Mouse (Mus musculus) c-Kit-negative CD71-positive TER-119-positive erythroid progenitor cells, embryonic 14.5 days (primary cell): ENCODE data around the gene Olfr743.
"Not testable (repeated sequence)": the region's sequence is repeated elsewhere in the genome, so short reads cannot be mapped to it uniquely, and the experiment has no call there.

Source experiments
- DNase-seq: peaks from one replicate; pipeline ENCODE4 v3.0.0-alpha.2; 2013; ENCODE audit warnings: low read depth, low spot score

The Olfr743 gene

GRCm38 (mm10) chr14:50521539-50521938, at the start of gene Olfr743:
TSS of gene Olfr743 (plus strand) at chr14:50521839.
- no peak for DNase-seq

GRCm38 (mm10) chr14:50472438-50472837, 49.2 kb upstream of the Olfr743 start, which contains the start of gene Olfr741:
TSS of gene Olfr741 (plus strand) at chr14:50472738.
- DNase-seq, result no peak

- DNase-seq, result no peak
These were observed 43.2 kb upstream of the Olfr743 start for GRCm38 (mm10) chr14:50478406-50478805.

GRCm38 (mm10) chr14:50503300-50503699, 18.3 kb upstream of the Olfr743 start, which contains the start of gene Olfr742:
TSS of gene Olfr742 (plus strand) at chr14:50503600.
- DNase-seq, result no peak

GRCm38 (mm10) chr14:50552734-50553133, 31.1 kb downstream of the Olfr743 start:
- no peak for DNase-seq

- DNase-seq, result not testable (repeated sequence)
These were observed 51.4 kb downstream of the Olfr743 start for GRCm38 (mm10) chr14:50573056-50573455.
